Mouse (Mus musculus): ENCODE measurements around the gene Hdgf. TPM values are rescaled to one million over a fixed set of nuclear protein-coding genes. Genes with fewer than 3 reads are reported as not detected.

Gene Hdgf
- total and polyA plus RNA-seq, 3 experiments = 199 to 468 (median 215) TPM

- H3K9me3 ChIP-seq (replicated peaks; ENCODE audit: low read length) = no peaks in the 10 kb centered on the region
- H3K79me2 ChIP-seq (replicated peaks; ENCODE audit: control insufficient read depth, extremely low read depth, insufficient read depth, poor library complexity, severe bottlenecking) = no peaks in the 10 kb centered on the region
- no peaks in the 10 kb centered on the region for H3K36me3 ChIP-seq (replicated peaks in 1 of 2; ENCODE audit: control insufficient read depth in 1 of 2, insufficient read depth in 1 of 2, low read length in 1 of 2)
- H3K4me2 ChIP-seq (ENCODE audit: insufficient read depth, low read depth, poor library complexity, severe bottlenecking) = no peak overlapping the region
- in situ Hi-C loops (cut with MboI; ENCODE audit: low pct_ligation_motif_present, low pct_unique_long_range_greater_than_20kb, low sequenced_read_pairs) (no loop called here), dilution Hi-C loops (cut with MboI; ENCODE audit: extremely low pct_ligation_motif_present, extremely low pct_unique_long_range_greater_than_20kb, low sequenced_read_pairs) (no loop called here)
- peaks cover 54% of the 10 kb centered on the region for H3K27me3 ChIP-seq (replicated peaks)
- H3K27ac ChIP-seq (ENCODE audit: insufficient read depth, low read depth) = no peak overlapping the region
- TF ChIP-seq ELF1 (IDR thresholded peaks at IDR 0.05; ENCODE audit: low read depth, low read length) = no peak
- TF ChIP-seq ZKSCAN1 (IDR thresholded peaks at IDR 0.05; ENCODE audit: borderline replicate concordance, low read depth, low read length) = no peak
- H3K4me1 ChIP-seq (ENCODE audit: control insufficient read depth in 1 of 2, insufficient read depth in 2 of 2) = peaks cover 0 to 4% of the 10 kb centered on the region in 2 experiments; a peak in 2 of 4 replicates
- no peak overlapping the region for H3K4me3 ChIP-seq (replicated peaks in 1 of 3; ENCODE audit: low read depth in 2 of 3, low read length in 2 of 3, poor library complexity in 1 of 3)
- DNase-seq (ENCODE audit: extremely low read depth) = no peak
- no peak overlapping the region for H3K9ac ChIP-seq (ENCODE audit: insufficient read depth, low read depth)
Measured at GRCm38 (mm10) chr3:87958967-87959366, 52.8 kb downstream of the Hdgf start.

GRCm38 (mm10) chr3:87959371-87959770 is 53.2 kb downstream of the Hdgf start:
- no peak for DNase-seq (ENCODE audit: extremely low read depth)
- Histone ChIP-seq H3K79me2 (replicated peaks; ENCODE audit: control insufficient read depth, extremely low read depth, insufficient read depth, poor library complexity, severe bottlenecking) (no peaks in the 10 kb centered on the region), H3K4me1 (ENCODE audit: control insufficient read depth in 1 of 2, insufficient read depth in 2 of 2) (peaks cover 0 to 4% of the 10 kb centered on the region in 2 experiments; a peak in 2 of 4 replicates), H3K4me3 (replicated peaks in 1 of 3; ENCODE audit: low read depth in 2 of 3, low read length in 2 of 3, poor library complexity in 1 of 3) (no peak overlapping the region), H3K9ac (ENCODE audit: insufficient read depth, low read depth) (no peak overlapping the region), H3K36me3 (replicated peaks in 1 of 2; ENCODE audit: control insufficient read depth in 1 of 2, insufficient read depth in 1 of 2, low read length in 1 of 2) (no peaks in the 10 kb centered on the region), H3K4me2 (ENCODE audit: insufficient read depth, low read depth, poor library complexity, severe bottlenecking) (no peak overlapping the region), H3K9me3 (replicated peaks; ENCODE audit: low read length) (no peaks in the 10 kb centered on the region), H3K27me3 (replicated peaks) (peaks cover 58% of the 10 kb centered on the region), H3K27ac (ENCODE audit: insufficient read depth, low read depth) (no peak overlapping the region)
- TF ChIP-seq NRF1 (IDR thresholded peaks at IDR 0.05; ENCODE audit: low read depth, low read length) (no peak), GABPA (IDR thresholded peaks at IDR 0.05; ENCODE audit: insufficient replicate concordance, low read depth, low read length) (no peak), CHD2 (IDR thresholded peaks at IDR 0.05; ENCODE audit: low read length) (no peak), MAFK (IDR thresholded peaks at IDR 0.05; ENCODE audit: insufficient replicate concordance, low read length) (no peak), POLR2A (IDR thresholded peaks at IDR 0.05; ENCODE audit: low read depth, low read length) (no peak), ELF1 (IDR thresholded peaks at IDR 0.05; ENCODE audit: low read depth, low read length) (no peak), JUN (IDR thresholded peaks at IDR 0.05; ENCODE audit: insufficient read depth, low read depth, low read length) (no peak), RAD21 (IDR thresholded peaks at IDR 0.05; ENCODE audit: low read depth, low read length) (no peak), MYC (IDR thresholded peaks at IDR 0.05; ENCODE audit: low read depth, low read length) (no peak), SMC3 (IDR thresholded peaks at IDR 0.05; ENCODE audit: low read depth, low read length) (no peak), MXI1 (IDR thresholded peaks at IDR 0.05; ENCODE audit: low read depth, low read length) (no peak), E2F4 (IDR thresholded peaks at IDR 0.05; ENCODE audit: insufficient replicate concordance, low read depth, low read length) (no peak)
- in situ Hi-C loops (cut with MboI; ENCODE audit: low pct_ligation_motif_present, low pct_unique_long_range_greater_than_20kb, low sequenced_read_pairs) = no loop called here
- dilution Hi-C loops (cut with MboI; ENCODE audit: extremely low pct_ligation_motif_present, extremely low pct_unique_long_range_greater_than_20kb, low sequenced_read_pairs) = no loop called here

- no peak overlapping the region for H3K27ac ChIP-seq (ENCODE audit: insufficient read depth, low read depth)
- peaks cover 63% of the 10 kb centered on the region for H3K27me3 ChIP-seq (replicated peaks)
- dilution Hi-C loops (cut with MboI; ENCODE audit: extremely low pct_ligation_motif_present, extremely low pct_unique_long_range_greater_than_20kb, low sequenced_read_pairs) (no loop called here), in situ Hi-C loops (cut with MboI; ENCODE audit: low pct_ligation_motif_present, low pct_unique_long_range_greater_than_20kb, low sequenced_read_pairs) (no loop called here)
- no peak for DNase-seq (ENCODE audit: extremely low read depth)
- H3K4me2 ChIP-seq (ENCODE audit: insufficient read depth, low read depth, poor library complexity, severe bottlenecking) = 0 out of 2 replicates have a peak overlapping the region, but pooled peaks have one; percentile 29
- peaks cover 0 to 4% of the 10 kb centered on the region in 2 experiments; a peak in 2 of 4 replicates for H3K4me1 ChIP-seq (ENCODE audit: control insufficient read depth in 1 of 2, insufficient read depth in 2 of 2)
- no peaks in the 10 kb centered on the region for H3K79me2 ChIP-seq (replicated peaks; ENCODE audit: control insufficient read depth, extremely low read depth, insufficient read depth, poor library complexity, severe bottlenecking)
- no peak overlapping the region for H3K4me3 ChIP-seq (replicated peaks in 1 of 3; ENCODE audit: low read depth in 2 of 3, low read length in 2 of 3, poor library complexity in 1 of 3)
- H3K36me3 ChIP-seq (replicated peaks in 1 of 2; ENCODE audit: control insufficient read depth in 1 of 2, insufficient read depth in 1 of 2, low read length in 1 of 2) = no peaks in the 10 kb centered on the region
- no peak overlapping the region for H3K9ac ChIP-seq (ENCODE audit: insufficient read depth, low read depth)
- TF ChIP-seq ZKSCAN1 (IDR thresholded peaks at IDR 0.05; ENCODE audit: borderline replicate concordance, low read depth, low read length) (no peak), TBP (conservative IDR thresholded peaks at IDR 0.05; ENCODE audit: low read depth, low read length) (no peak), JUN (IDR thresholded peaks at IDR 0.05; ENCODE audit: insufficient read depth, low read depth, low read length) (no peak), PAX5 (IDR thresholded peaks at IDR 0.05; ENCODE audit: low read length) (no peak), ETS1 (conservative IDR thresholded peaks at IDR 0.05; ENCODE audit: low read depth, low read length) (no peak), E2F4 (IDR thresholded peaks at IDR 0.05; ENCODE audit: insufficient replicate concordance, low read depth, low read length) (no peak), MAFK (IDR thresholded peaks at IDR 0.05; ENCODE audit: insufficient replicate concordance, low read length) (no peak)
- peaks cover under 1% of the 10 kb centered on the region for H3K9me3 ChIP-seq (replicated peaks; ENCODE audit: low read length)
Measured at GRCm38 (mm10) chr3:87960191-87960585, 54.1 kb downstream of the Hdgf start.

Measured in CH12.LX (cell line).